Mouse (Mus musculus) megakaryocyte, embryonic 14.5 days (primary cell): ENCODE results near the gene Pknox2. TPM values are rescaled to one million over a fixed set of nuclear protein-coding genes. Genes with fewer than 3 reads are reported as not detected.

Source experiments
- H3K27me3 ChIP-seq: replicated peaks from 2 replicates; pipeline ENCODE3; 2012; ENCODE audit warnings: inconsistent platforms
- H3K36me3 ChIP-seq: replicated peaks from 2 replicates; pipeline ENCODE3; 2012; ENCODE audit warnings: low read length, inconsistent platforms, mixed read lengths
- H3K4me1 ChIP-seq: 2 replicates; pipeline ENCODE4 v1.6.1; 2012; ENCODE audit warnings: inconsistent platforms
- H3K4me3 ChIP-seq: replicated peaks from 2 replicates; pipeline ENCODE3; 2012; ENCODE audit warnings: moderate library complexity, mild to moderate bottlenecking, inconsistent platforms
- H3K9me3 ChIP-seq: 2 replicates; pipeline ENCODE4 v1.6.1; 2012; ENCODE audit warnings: inconsistent platforms
- FLI1 ChIP-seq: IDR thresholded peaks from 2 replicates; pipeline ENCODE4 v1.6.1; 2012; ENCODE audit warnings: low read length, inconsistent platforms, mixed read lengths
- GATA1 ChIP-seq: IDR thresholded peaks from 3 replicates; pipeline ENCODE4 v1.6.1; 2012; ENCODE audit warnings: mixed read lengths, low read length, inconsistent platforms, borderline replicate concordance
- polyA plus RNA-seq: library from polyadenylated mRNA; stranded (reverse); fragments of >175 nt; gene quantifications from 2 replicates; pipeline ENCODE4 v1.2.3, GENCODE M21; 2012; ENCODE audit warnings: low replicate concordance; ENCODE audit not compliant: insufficient read depth

The Pknox2 gene
- polyA plus RNA-seq, 1 experiment: 0.06 TPM

DNA sequence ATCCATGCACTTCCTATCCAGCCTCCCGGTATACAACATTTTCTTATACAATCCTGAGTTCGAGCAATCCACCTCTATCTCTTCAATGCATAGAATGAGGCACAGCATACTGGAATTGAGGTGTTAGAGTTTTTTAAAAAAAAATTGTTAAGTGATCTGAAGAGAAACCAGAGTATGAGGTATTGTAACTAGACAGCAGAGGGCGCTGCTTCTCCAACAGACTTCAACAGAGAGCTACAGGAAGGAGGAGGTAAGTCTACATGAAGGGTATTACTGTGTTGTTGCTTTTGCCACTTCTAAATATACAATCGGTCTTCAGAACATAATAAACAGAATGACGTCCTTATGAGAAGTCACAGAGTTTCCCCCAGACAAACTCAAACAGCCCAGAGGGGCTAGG lies 181.5 kb downstream of the Pknox2 start:
- H3K27me3 ChIP-seq: peaks cover 24% of the 10 kb centered on the region
- no peak for TF ChIP-seq FLI1
- no peak for TF ChIP-seq GATA1

DNA sequence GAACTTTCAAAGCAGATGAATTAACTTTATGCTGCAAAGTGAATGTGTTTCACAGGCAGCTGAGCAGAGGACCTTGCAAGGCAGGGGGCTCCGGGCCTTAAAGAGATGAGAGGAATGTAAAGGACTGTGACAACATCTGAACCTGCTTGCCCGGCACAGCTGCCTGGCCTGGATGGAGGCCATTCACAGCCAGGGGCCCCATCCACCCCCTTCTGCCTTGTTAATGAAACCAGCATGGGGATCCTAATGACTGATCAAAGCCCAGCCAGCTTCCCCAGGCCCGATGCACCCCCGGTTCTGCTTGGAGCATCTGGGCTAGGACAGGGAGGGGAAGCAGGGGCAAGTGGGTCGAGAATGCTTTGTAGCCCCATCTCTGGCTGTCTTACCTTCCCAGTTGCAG lies 183.0 kb downstream of the Pknox2 start:
- Histone ChIP-seq H3K4me1 (no peaks in the 10 kb centered on the region), H3K9me3 (no peaks in the 10 kb centered on the region), H3K36me3 (no peaks in the 10 kb centered on the region), H3K27me3 (peaks cover 24% of the 10 kb centered on the region), H3K4me3 (no peak overlapping the region)
- TF ChIP-seq FLI1 (no peak), GATA1 (no peak)

More for the DNA sequence above, 181.5 kb downstream of the Pknox2 start:
- Histone ChIP-seq H3K4me1 (no peaks in the 10 kb centered on the region), H3K9me3 (no peaks in the 10 kb centered on the region), H3K4me3 (no peak overlapping the region), H3K36me3 (no peaks in the 10 kb centered on the region)

DNA sequence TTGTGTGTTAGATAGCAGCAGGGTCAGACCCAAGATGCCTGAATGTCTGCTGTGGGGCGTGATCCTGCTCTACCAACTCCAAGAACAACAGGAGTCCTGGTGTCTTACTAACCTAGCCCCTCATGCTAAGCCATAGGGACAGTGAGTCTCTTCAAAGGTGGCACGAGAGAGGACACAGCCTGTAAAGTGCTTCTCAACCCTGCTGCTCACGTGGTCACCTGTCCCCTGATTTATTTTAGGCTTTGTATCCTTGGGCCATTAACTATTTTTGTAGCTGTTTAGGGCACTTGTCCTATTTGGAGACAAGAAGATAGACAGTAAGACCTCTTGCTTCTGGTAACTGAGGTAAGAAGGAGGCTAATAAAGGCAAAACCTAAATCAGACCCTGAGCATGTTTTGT lies 183.7 kb downstream of the Pknox2 start:
- no peak for TF ChIP-seq GATA1
- no peak for TF ChIP-seq FLI1
- H3K9me3 ChIP-seq: no peaks in the 10 kb centered on the region
- no peaks in the 10 kb centered on the region for H3K4me1 ChIP-seq
- no peak overlapping the region for H3K4me3 ChIP-seq
- H3K36me3 ChIP-seq: no peaks in the 10 kb centered on the region
- H3K27me3 ChIP-seq: peaks cover 24% of the 10 kb centered on the region

DNA sequence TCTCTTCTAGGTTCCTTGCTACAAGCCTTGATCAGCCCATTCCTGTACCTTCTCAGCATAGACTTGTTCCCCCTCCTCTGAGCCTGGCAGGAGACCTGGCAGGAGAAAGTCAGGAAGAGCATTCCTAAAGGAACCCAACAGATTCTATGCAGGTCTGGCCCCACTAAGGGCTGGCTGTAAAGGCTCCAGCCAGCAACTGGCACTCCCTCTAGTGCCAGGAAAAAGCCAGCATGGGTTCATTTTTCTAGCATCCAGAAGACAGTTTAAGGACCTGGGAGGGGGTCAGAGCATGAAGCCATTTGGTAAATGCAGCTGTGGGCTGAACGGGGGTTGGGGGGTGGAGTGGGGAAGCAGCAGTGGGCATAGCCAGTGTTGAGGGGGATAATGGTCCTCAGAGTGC lies 185.3 kb downstream of the Pknox2 start:
- peaks cover 20% of the 10 kb centered on the region for H3K27me3 ChIP-seq
- H3K9me3 ChIP-seq: no peaks in the 10 kb centered on the region
- no peaks in the 10 kb centered on the region for H3K4me1 ChIP-seq
- no peak overlapping the region for H3K4me3 ChIP-seq
- no peaks in the 10 kb centered on the region for H3K36me3 ChIP-seq
- TF ChIP-seq GATA1: no peak
- no peak for TF ChIP-seq FLI1

DNA sequence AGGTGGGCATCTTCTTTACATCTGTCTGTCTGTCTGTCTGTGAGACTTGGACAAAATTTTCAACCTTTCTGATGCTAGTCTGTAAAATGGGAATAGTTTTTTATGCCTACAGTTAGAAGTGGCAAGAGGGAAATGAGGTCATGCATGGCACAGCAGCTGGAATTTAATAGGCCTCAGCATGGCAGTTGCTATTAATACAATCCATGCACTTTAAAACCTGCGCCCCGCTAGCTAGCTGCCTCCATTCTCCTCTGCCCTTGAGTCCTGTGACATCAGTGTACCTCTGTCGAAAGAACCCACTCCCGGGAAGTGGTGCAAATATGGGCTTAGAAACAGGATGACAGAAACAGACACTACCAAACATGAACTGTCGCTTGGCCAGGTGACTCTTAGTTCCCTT lies 186.1 kb downstream of the Pknox2 start:
- no peaks in the 10 kb centered on the region for H3K36me3 ChIP-seq
- TF ChIP-seq FLI1: no peak
- no peak for TF ChIP-seq GATA1
- no peak overlapping the region for H3K4me3 ChIP-seq
- H3K27me3 ChIP-seq: peaks cover 20% of the 10 kb centered on the region
- no peaks in the 10 kb centered on the region for H3K9me3 ChIP-seq
- H3K4me1 ChIP-seq: no peaks in the 10 kb centered on the region

DNA sequence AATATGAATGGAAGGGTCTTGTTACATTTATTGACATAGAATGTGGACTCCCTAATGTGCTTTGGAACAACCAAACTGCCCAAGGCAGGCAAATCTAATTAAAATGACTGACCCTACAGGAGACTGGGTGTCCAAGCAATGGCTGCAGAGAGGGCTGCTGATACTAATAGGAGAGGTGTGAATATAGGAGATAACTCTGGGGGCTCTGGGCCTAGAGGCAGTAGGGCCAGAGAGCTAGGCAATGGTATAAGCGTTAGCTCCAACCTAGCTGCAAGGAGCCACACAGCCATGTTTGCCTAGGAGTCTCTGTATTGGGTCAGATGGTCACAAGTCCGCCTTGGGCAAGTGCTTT lies 196.1 kb downstream of the Pknox2 start:
- Histone ChIP-seq H3K36me3 (no peaks in the 10 kb centered on the region), H3K4me1 (no peaks in the 10 kb centered on the region), H3K4me3 (no peak overlapping the region), H3K27me3 (peaks cover 7% of the 10 kb centered on the region), H3K9me3 (no peaks in the 10 kb centered on the region)
- TF ChIP-seq GATA1 (no peak), FLI1 (no peak)

DNA sequence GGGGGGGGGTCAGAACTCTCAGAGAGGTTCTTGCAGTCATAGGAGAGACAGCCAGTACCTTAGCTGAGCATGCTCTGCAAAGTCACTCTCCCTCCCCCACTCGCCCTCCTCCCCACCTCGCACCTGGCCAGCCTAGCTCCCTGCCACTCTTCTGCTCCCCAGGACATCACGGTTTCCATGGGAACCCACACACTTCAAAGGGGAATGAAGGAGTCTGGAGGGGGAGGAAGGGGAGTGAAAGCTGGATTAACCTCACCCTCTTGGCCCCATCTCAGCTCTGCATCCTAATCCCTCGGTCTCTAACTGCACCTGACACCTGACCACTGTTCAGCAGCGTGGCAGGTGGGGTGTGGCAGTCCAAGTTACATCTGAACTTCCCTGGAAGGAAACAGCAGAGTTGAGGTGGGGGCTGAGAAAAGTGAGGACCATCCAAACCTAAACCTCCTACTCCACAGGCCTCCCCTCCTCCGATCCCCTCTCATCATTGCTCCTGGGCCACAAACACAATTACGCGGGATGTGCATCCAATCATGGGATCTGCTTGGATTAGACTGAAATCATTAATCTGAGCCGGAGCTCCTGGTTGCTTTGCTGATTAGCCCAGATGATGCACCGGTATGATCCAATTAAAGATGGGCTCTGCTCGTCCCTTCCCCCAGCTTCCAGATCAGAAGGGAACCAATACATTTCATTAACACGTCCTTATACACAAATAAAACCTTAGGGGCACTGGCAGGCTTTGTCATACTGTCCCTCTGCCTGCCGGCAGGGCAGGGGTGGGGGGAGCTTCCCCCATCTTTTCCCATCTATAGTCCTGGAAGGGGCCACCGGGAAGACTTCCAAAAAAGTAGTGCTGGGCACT lies 196.7 kb downstream of the Pknox2 start:
- peaks cover 7% of the 10 kb centered on the region for H3K27me3 ChIP-seq
- no peak overlapping the region for H3K4me3 ChIP-seq
- no peaks in the 10 kb centered on the region for H3K9me3 ChIP-seq
- no peaks in the 10 kb centered on the region for H3K4me1 ChIP-seq
- H3K36me3 ChIP-seq: no peaks in the 10 kb centered on the region
- TF ChIP-seq GATA1 (no peak), FLI1 (no peak)

DNA sequence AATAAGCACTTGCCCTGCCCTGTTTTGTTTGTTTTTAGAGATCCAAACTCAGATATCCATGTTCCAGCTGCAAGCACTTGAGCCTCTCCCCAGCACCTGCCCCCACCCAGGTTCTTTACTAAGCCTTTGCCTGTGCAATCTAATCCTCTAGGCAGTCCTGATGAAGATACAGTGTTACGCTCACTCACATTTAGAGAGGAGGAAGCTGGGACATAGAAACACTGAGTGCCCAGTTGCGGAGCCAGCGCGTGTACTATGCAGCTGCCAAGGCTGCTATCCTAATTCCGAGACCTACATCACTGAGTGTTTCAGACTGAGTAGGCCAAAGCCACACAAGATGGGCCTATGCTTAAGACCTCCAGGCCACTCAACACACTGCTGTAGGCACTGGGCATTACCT lies 199.0 kb downstream of the Pknox2 start:
- H3K9me3 ChIP-seq: no peaks in the 10 kb centered on the region
- no peaks in the 10 kb centered on the region for H3K36me3 ChIP-seq
- no peak for TF ChIP-seq FLI1
- no peak for TF ChIP-seq GATA1
- no peaks in the 10 kb centered on the region for H3K4me1 ChIP-seq
- peaks cover 7% of the 10 kb centered on the region for H3K27me3 ChIP-seq
- no peak overlapping the region for H3K4me3 ChIP-seq

DNA sequence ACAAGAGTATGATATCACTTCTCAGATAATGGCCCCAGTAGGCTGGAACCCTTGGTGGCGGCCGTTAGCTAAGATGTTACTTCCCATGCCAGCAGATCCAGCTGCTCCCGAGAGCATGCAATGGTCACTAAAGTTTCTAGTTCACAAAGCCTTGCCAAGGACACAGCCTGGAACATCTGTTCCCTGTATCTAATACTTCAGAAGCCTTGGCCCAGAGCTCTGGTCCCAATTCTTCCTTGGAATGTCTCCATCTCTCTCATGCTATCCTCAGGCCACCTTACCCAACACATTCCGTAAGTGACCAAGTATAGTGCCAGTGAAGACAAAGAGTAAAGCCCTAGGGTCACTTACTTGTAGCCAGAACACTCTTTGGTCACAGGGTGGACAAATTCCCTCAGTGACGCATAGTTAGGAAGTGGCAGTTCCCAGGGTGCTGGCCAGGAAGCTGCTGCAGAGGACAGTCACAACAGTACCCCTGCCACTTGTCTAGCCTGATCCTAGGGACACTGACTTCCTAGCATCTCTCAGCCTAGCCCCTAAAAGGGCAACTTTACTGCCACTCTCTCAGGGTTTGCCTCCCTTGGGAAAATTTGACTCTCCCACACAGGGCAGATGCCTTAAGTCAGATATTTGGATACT lies 200.0 kb downstream of the Pknox2 start:
- no peak for TF ChIP-seq GATA1
- TF ChIP-seq FLI1: no peak
- Histone ChIP-seq H3K27me3 (peaks cover 12% of the 10 kb centered on the region), H3K36me3 (no peaks in the 10 kb centered on the region), H3K4me1 (no peaks in the 10 kb centered on the region), H3K4me3 (no peak overlapping the region), H3K9me3 (no peaks in the 10 kb centered on the region)

DNA sequence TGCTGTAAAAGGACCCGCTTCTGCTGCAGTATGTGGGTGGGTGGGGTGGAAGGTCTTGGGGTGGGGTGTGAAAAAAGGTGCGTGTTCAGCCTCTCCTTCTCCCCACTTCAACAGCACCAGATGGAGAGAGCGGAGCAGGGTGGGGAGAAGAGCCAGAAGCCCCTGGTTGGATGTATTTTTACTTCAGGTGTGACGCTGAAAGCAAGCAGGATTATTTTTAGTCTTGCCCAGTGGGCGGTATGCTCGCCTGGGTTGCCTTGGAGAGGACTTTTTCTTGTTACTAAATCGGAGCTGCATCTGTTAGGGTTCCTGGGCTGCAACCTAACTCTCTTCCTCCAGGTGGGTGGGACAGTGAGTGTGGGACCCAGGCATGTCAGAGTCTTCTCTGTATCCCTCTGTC lies 202.4 kb downstream of the Pknox2 start:
- no peak for TF ChIP-seq GATA1
- TF ChIP-seq FLI1: no peak
- no peak overlapping the region for H3K4me3 ChIP-seq
- H3K36me3 ChIP-seq: no peaks in the 10 kb centered on the region
- no peaks in the 10 kb centered on the region for H3K4me1 ChIP-seq
- H3K27me3 ChIP-seq: peaks cover 12% of the 10 kb centered on the region
- H3K9me3 ChIP-seq: no peaks in the 10 kb centered on the region
